Mouse (Mus musculus) myocyte (in vitro differentiated cells): ENCODE data around the gene Gm21731.
"Not testable (repeated sequence)": the region's sequence is repeated elsewhere in the genome, so short reads cannot be mapped to it uniquely, and the experiment has no call there.

Experiments used
- MAX ChIP-seq: IDR thresholded peaks from one replicate; pipeline ENCODE4 v1.6.1; 2011; ENCODE audit warnings: low read depth, mild to moderate bottlenecking, control low read depth
- MYOD1 ChIP-seq, 3 experiments: IDR thresholded peaks; one replicate each; pipeline ENCODE4 v1.6.1; 2011; ENCODE audit warnings: control low read depth in 2 of 3, low read depth in 2 of 3, mild to moderate bottlenecking in 2 of 3, moderate library complexity in 1 of 3; ENCODE audit not compliant: insufficient read length in 2 of 3, control insufficient read depth in 1 of 3
- POLR2A ChIP-seq: IDR thresholded peaks from one replicate; pipeline ENCODE4 v1.6.1; 2011; ENCODE audit warnings: low read depth, mild to moderate bottlenecking, control low read depth, moderate library complexity; ENCODE audit not compliant: insufficient read length
- POLR2AphosphoS2 ChIP-seq: IDR thresholded peaks from one replicate; pipeline ENCODE4 v1.6.1; 2011; ENCODE audit warnings: low read depth, control low read depth; ENCODE audit not compliant: insufficient read length
- USF1 ChIP-seq: IDR thresholded peaks from one replicate; pipeline ENCODE4 v1.6.1; 2011; ENCODE audit warnings: low read depth, mild to moderate bottlenecking, control low read depth, moderate library complexity

DNA sequence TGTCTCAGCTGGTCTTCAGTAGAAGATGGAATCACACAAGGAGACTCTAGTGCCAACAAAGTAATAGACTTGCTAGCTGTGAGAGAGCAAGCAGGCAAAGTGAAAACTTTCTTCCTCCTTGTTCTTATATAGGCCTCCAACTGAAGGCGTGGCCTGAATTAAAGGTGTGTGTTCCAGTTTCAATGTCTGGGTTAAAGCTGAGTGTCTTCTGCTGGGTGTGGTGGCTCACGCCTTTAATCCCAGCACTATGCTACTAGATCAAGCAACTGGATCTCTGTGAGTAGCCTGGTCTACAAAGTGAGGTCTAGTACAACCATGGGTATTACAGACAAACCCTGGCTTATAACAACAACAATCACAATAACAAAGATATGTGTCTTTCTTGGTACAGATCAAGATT is 23.1 kb upstream of the Gm21731 start, which contains the start of gene Gm21762:
- not testable (repeated sequence) for TF ChIP-seq MYOD1 (IDR thresholded peaks at IDR 0.05; ENCODE audit: control insufficient read depth in 1 of 3, insufficient read length in 2 of 3, low read depth in 2 of 3); POLR2A; USF1; POLR2AphosphoS2; MAX
